Mouse (Mus musculus) right cerebral cortex, postnatal 36 days (tissue): Measurements from ENCODE around the gene Nmu.

ENCODE experiments used
- DNase-seq, 2 experiments: peaks; one replicate each; pipeline ENCODE4 v3.0.0; 2022; ENCODE audit warnings: low spot score in 2 of 2, mixed read lengths in 1 of 2

Nmu gene

DNA sequence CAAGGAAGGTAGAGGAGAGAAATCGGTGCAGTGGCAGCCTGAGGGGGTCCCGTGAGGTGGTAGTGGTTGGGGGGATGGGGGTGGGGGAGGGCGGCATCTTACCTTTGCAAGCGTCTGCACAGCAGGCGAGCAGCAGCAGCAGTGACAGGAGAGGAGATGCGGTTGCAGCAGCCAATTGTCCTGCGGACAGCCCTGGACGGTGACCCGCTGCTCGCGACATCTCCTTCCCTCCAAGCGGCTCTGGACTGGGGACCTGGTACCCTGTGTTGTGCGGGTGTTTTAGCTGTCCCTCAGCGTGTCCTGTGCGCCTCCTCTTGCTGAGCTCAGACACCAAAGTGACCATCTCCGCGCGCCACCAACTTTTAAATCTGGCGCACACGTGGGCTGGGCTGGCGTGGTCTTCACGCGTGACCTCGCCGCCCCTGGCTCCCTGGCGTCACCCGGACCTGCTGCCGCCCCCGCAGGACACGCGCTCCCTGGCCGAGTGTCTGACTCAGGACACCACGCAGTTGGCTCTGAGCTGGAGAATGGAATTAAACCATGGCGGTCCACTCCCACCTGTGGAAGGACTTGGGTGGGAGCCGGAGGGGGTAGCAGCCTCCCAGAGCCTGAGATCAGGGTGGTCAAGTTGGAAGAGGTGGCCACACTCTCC lies at the start of gene Nmu:
TSS of gene Nmu (minus strand) at position 336 of the 652 bp plus-strand sequence.
- no peak for DNase-seq

- DNase-seq, result no peak
Observed at GRCm38 (mm10) chr5:76411697-76412096, 48.1 kb upstream of the Nmu start.

DNA sequence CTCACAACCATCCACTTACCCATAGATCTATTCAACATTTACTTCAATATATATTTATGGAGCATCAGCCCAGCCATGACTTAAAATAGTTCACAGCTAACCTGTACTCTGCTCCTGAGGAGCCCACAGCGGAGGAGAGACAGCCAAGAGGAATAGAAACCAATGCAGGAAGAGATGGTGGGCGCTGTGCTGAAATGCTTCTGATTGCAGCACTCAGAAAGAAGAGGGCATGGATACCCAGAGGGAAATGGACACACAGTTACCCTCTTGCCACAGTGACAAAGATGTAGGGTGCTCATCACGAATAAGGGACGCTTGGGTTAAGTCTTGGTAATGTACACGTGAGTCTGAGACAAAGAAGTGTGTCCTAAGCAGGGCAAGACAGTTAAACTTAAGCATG lies 30.8 kb upstream of the Nmu start:
- no peak for DNase-seq

DNA sequence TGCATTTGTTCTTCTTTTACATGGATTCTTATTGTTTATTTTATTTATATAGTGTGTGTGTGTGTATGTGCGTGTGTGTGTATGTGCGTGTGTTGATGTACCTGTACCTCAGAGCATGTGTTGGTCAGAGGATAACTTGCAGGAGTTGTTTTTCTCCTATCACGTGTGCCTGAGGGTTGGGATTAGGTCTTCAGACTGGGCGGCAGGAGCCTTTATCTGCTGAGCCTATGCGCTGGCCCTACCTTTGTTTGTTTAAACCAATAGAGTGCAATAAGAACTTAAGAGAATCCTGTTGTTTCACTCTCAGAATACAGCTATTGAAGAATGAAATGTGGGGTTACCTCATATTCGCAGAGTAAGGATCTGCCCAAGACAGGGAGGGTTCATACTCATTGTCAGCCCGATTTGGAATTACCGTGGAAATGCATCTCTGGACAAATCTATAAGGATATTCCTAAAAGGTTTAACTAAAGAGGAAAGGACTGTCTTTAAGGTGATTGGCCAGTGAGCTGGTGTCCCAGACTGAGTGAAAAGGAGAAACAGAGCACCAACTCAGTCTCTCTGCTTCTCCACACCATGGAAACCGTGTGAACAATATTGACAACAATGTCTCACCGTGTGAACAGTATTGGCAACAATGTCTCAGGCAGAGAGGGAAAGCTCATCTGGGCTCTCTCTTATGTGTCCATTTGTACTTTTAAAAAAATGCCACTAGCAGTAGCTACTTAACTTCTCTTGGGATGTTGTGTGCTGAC lies 25.6 kb upstream of the Nmu start:
- DNase-seq, result no peak

GRCm38 (mm10) chr5:76388474-76388873 lies 24.9 kb upstream of the Nmu start:
- no peak for DNase-seq

GRCm38 (mm10) chr5:76383673-76384072 lies 20.1 kb upstream of the Nmu start:
- peak; percentile 48 to 74 for DNase-seq

DNA sequence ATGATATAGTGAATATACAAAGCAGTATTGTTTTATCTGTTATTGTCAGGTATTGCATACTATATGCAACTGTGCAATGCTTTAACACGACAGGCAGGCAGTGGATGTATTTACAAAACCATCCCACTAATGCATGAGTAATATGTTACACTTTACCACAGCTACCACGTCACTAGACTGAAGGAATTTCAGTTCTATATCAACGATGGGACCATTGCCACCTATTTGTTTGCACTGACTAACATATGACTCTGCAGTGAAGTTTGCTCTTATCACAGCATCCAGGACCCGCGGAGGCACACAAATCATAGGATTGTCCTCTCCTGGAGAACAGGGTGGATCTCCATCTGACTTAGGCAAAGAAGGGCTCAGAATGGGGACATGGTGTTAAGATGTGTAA lies 18.2 kb upstream of the Nmu start:
- DNase-seq, result no peak

- no peak for DNase-seq
Observed at GRCm38 (mm10) chr5:76379216-76379615, 15.6 kb upstream of the Nmu start.

GRCm38 (mm10) chr5:76369215-76369840 lies 5.7 kb upstream of the Nmu start:
- DNase-seq, result no peak

DNA sequence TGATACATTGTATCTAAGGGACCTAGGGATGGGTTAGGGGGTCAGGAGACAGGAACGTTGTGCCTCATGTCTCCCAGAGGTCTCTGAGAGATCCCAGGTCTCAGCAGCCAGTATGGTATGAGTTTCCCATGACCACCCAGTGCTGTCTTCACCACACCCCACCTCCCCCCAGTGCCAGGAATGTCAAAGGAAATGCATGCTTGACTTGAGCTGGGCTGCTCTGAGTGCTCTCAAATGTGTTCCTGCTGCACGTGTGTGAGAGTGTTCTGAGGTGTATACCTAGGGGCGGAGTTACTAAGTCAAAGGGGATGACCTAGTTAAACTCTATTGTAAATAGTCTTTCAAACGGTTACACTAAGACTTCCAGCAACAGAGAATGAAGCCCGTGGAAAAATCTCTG lies 1.8 kb upstream of the Nmu start:
- DNase-seq, result no peak

- no peak for DNase-seq
Observed at GRCm38 (mm10) chr5:76360786-76361185, 2.8 kb downstream of the Nmu start.

DNA sequence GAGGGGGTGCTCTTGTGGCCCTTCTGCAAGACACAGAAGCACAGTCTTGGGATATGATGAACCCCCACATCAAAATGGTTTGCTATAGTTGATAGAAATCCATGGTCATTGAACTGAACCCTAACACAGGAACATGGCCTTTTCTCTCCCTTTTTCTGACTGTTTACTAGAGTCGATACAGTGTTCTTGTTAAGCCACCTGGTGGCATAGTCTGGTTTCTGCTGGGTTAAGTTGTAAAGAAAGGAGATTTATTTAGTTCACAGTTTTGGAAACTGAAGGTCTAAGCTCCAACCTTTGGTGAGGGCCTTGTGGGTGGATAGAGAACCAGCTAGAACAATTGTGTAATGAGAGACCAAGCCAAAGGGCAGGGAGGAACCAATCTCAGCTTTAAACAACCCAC lies 3.5 kb downstream of the Nmu start:
- no peak for DNase-seq

GRCm38 (mm10) chr5:76351953-76352611 lies 11.5 kb downstream of the Nmu start:
- no peak for DNase-seq

DNA sequence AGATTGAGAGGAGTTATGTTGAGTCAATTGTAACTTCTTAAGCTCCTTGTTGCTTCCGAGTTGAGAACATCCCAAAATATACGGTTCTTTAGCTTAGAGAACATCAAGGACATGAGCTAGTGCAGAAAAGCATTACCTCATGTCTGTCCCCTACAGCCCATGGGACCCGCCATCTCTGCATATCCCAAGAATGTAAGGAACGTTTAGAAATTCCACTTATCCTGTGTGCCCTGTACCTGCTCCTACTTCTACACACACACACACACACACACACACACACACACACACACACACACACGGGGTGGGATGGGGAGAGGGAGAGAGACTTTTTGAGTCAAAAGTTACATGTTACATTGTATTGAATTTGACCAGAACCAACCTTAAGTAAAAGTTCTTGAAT lies 12.1 kb downstream of the Nmu start:
- DNase-seq, result no peak

- peak in 1 of 2 experiments; percentile 10 for DNase-seq
Observed at GRCm38 (mm10) chr5:76346137-76346536, 17.5 kb downstream of the Nmu start.

GRCm38 (mm10) chr5:76340931-76341330 lies 22.7 kb downstream of the Nmu start:
- no peak for DNase-seq

DNA sequence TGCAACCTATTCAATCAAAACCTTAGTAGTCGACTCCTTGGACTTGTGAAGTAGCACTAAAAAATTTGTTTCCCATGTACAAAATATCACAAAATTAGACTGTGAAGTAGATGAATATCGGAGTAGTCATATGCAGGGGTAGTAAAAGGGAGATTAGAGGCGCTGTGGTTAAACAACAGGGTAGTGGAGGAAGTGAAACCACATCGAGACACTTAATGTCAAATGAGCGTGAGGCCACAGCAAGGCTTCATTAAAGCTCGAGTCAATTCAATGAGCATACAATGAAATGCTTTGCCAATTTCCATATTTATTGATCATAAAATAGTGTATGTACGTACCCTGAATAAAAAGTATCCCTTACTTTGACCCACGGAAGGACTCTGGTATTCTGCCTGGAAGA lies 26.5 kb downstream of the Nmu start:
- no peak for DNase-seq

DNA sequence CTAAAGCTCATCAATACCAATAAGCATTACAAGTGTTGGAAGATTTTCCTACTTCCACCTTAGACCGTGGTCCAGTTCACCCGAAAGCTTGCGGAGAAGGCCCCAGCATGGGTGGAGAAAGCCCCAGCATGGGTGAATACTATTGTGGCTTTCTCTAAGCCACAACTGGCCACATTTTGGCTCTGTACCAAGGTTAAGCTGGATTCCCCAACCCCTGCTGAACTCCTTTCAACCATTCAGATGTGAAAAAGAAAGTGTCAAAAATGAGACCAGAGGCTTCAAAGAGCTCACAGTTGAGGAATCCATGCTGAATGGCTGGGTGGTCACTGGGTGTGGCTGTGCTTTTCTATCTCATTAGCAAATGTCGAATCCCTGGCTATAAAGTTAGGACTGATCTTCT lies 29.8 kb downstream of the Nmu start:
- DNase-seq, result no peak

DNA sequence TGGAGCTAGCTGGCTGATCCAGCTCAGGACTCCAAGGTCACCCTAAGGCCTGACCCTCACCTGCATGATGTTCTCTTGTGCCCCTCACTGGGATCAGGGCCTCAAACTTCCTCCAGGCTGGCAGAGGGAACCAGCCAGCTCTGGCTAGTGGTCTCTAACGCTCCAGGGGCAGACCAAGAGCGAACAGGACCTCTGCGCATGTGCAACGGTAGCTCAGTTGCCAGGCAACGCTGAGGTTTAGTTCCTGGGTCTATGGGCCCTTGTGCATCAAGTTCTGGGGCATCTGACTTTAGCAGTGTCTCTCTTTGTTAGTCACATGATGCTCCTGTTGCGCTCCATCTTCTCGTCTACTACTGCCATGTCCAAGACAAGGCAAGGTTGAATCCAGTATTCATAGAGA lies 32.6 kb downstream of the Nmu start, which contains the start of gene Pdcl2:
TSS of gene Pdcl2 (minus strand) at position 204 of the 400 bp plus-strand sequence.
- DNase-seq, result no peak

- no peak for DNase-seq
Observed at GRCm38 (mm10) chr5:76327296-76327695, 36.3 kb downstream of the Nmu start.

DNA sequence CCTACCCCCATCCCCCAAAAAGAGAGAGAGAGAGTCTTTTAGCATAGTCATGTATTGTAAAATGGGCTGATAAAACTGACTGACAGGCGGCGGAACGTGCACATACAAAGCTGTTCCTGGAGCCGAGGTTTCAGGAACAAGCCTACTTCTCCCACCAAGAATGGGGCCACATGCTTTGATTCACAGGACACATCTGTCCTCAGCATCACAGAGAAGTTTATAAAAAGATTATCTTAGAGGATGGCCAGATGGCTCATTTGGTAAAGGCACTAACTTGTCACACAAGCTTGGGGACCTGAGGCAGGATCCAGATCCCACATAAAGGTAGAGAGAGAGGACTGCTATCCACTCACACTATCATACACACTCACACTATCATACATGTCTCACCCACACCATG lies 38.5 kb downstream of the Nmu start:
- peak in 1 of 2 experiments; percentile 9 for DNase-seq
